Mouse (Mus musculus) retina, postnatal 7 days (tissue): Measurements from ENCODE around the gene Phtf2.
"Not testable (repeated sequence)": the region's sequence is repeated elsewhere in the genome, so short reads cannot be mapped to it uniquely, and the experiment has no call there.

Experiments used
- DNase-seq: peaks from one replicate; pipeline ENCODE4 v3.0.0-alpha.2; 2012; ENCODE audit warnings: low read depth, low spot score

Gene Phtf2

DNA sequence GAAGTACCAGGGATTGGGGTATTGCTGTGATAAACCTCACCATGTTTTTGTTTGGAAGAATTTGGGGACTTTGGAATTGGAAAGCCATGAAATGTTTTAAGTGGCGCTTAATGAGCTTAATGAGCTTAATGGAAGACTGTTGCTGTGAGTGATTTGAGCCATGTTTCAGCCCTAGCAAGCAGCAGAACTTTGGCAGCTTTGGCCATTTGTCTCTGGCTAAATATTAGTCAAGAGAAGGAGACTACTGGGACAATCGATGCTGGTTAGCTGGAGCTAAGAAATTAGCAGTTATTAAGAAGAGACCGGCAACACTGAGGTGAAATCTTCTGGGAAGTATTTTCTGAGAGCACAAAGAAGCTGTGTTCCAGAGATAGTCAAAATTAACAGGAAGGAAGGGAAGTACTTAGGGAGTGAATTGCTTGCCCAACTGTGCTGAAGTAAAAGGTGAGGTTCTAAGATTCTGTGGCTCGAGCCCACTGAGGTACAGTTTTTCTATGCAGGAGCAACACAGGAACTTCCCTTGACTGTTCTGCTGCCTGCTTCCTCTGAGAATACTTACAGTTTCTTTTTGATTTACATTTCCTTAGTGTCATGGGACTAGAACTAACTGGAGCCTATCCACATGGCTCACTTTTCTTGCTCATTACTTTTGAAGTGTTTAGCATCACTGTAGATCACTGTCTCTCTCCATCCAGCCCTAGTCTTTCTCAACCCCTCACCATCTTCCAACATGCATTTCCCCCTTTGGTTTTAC lies 17.5 kb downstream of the Phtf2 start:
- DNase-seq = no peak

DNA sequence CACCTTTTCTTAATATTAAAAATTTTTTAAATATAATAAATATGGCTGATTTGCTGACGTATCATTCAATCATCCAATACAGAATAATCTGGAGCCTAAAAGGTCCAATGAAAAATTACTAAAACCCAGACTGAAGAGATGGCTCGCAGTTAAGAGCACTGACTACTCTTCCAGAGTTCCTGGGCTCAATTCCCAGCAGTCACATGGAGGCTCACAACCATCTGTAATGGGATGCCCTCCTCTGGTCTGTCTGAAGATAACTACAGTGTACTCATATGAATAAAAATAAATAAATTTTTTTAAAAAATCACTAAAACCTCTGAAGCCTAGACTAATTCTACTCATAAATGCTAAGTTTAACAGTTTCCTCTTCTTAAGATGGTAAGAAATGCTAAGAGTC lies 20.0 kb downstream of the Phtf2 start:
- no peak for DNase-seq

DNA sequence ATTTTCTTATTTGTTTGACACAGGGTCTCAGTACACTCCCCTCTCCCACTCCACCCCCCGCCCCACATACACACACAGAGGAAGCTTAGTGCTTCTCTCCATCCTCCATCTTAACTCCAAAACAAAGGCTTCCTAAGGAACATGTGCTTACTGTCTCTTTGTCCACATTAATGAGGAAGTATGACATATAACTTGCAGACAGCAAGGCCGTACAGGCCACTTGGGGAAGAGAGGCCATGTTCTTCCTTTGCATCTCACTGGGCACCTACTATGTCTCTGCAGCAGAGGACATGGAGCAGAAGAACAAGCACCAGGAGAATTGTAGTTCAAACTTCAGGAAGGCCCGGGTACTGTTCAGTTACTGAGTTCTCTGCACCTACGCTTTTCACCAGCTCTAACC lies 21.4 kb downstream of the Phtf2 start:
- no peak for DNase-seq

DNA sequence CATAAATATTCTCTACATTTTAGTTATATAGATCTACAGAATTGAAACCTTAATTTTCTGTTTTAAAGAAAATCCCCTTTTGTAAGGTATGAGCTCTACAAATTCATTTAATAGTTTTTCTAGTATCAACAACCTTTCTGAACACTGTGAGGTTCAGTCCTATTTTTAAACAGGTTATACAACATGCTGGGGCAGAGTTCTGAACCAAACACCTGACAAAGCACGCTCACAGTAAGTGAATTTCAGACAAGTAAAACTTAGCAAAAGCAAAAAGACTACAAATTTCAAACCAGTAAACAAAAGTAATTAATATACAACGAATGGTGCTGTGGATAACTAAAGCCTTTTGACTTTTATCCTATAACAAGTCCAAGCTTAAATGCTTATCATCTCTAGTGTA lies 23.5 kb downstream of the Phtf2 start:
- DNase-seq = no peak

DNA sequence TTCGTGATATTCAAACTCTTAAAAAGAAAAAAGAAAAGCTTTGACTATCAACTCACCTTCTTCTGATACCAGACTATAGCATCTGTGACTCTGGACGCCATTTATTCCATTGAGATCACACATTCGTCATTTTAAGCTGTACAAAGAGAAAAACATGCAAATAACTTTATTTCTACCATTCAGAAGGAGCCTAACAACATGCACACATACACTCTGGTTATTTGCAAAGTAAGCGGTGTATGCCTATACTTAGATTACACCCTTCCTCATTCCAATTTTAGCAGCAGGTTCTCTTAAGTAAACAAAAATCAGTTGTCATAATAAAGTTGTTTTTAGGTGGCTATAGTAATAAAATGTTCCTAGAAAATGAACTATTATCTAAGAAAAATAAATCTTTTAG lies 26.9 kb downstream of the Phtf2 start:
- DNase-seq = no peak

DNA sequence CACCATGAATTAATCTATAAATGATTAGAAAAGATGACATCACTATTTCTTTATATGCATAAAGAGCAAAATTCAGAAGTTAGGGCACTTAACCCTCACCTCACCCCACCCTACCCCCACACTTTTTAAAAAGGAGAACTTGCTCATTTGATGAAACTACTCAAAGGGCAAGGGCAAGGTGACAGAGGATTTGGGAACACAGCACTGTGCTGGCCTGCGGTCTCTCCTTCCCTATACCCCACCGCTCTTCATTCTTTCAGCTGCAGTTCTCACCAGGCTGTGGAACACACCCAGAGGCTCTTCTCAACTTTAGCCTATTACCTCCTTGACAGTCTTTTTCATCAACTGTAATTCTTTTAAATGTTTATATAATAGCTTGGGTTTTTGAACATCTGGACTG lies 34.9 kb downstream of the Phtf2 start:
- DNase-seq = no peak

DNA sequence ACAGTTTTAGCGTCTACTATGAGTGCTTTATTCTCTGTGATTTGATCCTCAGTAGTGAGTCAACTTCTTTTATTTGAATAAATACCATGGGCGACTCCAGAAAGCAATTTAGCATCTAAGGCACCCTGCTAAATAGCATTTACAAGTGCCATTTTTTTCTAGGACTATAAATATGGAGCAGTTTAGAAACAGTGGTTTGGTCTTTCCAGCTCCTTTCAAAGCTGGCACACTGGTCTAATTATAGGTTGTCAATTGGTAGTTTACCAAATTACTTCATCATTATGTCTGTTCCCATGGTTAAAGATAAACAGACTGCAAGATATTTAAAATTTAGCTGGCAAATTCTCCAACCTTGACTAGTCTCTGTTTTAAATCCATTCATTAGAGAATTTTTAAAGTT lies 38.1 kb downstream of the Phtf2 start:
- no peak for DNase-seq

DNA sequence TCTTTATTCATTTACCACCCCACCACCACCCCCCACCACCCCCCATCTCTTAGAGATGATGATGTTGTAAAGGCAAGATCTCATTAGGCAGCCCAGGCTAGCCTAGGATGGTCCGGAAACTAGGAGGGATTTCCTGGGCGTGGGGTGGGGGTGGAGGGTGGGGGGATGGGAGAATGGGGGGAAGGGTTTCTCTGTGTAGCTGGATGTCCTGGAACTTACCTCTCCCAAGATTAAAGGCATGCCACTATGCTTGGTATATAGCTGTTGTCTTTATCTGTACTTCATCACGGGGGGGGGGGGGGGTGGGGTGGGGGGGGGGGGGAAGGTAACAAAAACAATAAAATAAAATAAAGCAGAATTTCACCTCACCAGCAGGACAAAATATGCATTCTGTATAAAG lies 38.5 kb downstream of the Phtf2 start:
- no peak for DNase-seq

DNA sequence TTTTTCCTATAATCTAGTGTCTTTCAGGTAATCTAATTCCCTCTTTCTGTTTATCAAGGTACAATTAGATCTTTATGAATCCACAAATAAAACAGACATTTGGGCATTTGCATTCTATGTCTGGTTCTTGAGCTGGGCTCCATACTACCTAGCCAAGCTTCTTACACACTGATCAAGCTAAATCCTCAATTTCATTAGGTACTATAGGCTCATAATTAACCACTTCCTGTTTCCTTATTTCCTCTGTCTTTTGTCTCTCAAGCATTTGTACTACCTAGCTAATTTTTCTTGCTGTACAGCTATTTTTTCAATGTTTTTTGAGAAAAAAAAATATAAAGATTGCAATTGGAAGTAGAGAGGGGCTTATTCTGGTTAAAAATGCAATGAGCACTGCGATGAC lies 44.8 kb downstream of the Phtf2 start:
- no peak for DNase-seq

DNA sequence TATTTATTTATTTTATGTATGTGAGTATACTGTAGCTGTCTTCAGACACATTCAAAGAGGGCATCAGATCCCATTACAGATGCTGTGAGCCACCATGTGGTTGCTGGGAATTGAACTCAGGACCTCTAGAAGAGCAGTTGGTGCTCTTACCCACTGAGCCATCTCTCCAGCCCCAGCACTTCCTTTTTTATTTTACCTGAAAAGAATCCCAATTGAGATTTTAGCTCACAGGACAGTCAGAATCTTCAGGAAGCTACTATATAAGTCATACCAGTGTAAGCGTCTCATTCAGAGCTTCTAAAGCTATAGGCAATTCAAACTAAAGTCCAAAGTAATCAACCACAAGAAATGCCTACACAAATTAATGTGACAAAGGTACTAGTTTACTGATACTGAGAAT lies 47.5 kb downstream of the Phtf2 start:
- DNase-seq = no peak

DNA sequence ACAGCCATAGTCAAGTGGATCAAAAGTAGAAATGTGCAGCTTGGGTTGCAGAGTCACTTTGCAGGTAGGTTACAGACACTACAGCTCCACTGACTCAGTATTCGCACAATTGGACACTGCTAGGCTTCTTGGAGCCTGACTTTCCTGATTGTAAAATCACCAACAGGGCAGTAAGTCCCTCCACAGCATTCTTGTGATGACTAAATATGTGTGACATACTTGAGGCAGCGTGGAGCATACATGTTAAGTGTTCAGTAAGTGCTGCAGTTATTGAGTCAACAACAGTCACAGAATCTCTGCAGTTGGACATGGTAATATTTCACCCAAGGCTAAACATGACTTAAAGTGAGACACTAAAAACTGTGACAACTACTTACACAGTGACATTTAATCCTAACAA lies 50.5 kb downstream of the Phtf2 start:
- DNase-seq = no peak

DNA sequence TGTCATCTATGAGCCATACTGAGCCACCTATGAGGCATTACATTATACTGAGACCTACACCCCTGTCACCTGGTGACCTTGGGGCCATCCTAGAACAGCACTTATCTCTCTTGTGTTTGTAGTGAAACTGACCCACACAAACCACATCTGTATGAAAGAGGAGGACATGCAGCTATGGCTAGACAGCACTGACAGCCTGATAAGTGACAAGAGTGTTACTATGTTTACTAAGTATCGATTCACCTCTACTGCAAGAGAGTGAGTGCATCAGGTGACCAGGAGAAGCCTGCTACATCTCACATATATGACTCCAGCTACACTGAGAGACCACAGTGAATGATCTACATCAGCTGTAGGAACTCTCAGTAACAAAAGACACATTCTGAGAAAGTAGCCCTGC lies 51.2 kb downstream of the Phtf2 start:
- no peak for DNase-seq

DNA sequence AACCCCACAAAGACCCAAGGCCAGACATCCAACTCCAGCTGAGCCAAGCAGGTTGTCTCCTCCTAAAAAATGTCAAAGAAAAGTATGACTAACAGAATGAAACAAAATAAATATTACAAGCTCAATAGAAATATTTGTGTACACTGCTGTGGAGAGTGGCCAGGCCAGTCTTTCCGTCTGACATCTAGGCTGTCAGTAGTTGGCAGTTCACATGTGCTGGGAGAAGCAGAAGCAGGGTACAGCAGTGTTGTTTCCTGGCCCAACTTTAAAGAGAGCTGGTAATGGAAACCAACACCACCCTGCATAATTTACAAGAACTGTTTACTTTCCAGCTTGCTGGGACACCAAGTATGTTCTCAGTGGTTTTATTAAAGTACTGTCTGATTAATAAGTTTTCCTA lies 60.3 kb downstream of the Phtf2 start:
- DNase-seq = no peak

DNA sequence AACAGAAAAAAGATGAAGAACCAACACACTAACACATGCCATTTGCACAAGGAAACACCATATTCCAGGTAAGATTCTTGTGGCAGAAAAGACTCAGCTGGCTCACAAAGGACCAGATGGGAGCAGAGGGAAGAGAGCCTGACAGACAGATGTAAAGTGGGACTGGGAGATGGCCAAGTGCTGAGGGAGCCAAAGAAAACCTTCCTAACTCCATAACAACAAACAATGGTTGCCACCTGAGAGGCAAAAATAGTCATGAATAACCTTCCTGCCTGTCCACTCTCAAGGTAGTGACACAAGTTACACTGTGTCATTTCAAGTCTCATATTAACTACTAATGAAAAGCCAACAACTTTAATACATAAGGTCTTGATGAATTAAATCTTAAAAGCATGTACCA lies 60.8 kb downstream of the Phtf2 start:
- DNase-seq = no peak

DNA sequence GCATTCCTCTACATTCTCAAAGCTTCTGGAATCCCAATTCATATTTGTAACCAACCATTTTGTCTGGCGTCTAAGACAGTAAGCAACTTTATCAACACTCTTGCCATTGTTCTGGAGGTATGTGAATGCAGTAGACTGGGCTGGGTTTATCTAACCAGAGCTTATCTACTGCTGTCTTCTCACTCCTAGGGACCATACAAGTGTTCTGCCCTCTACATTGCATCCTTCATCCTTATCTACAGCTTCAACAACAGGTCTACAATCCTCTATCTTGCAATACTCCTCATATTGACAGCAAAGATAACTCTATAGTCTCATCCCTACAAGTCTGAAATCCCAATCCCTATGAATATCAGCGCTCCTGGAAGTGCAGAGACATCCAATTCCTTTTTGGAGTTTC lies 66.8 kb downstream of the Phtf2 start:
- DNase-seq = no peak

DNA sequence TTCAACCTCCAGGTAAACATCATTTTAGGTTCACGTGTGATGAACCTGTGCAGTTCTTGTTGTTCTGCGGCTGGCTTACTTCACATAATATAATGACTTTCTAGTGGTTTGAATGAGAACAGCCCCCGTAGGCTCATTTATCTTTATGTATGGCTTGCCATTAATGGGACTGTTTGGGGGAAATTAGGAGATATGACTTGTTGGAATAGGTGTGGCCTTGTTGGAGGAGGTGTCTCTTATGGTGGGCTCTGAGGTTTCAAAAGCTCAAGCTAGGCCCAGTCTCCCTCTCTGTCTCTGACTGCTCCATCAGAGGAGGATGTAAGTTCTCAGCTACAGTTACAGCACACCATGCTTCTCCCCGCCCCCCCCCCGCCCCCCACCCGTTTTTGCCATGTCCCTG lies 71.5 kb downstream of the Phtf2 start:
- DNase-seq = no peak

DNA sequence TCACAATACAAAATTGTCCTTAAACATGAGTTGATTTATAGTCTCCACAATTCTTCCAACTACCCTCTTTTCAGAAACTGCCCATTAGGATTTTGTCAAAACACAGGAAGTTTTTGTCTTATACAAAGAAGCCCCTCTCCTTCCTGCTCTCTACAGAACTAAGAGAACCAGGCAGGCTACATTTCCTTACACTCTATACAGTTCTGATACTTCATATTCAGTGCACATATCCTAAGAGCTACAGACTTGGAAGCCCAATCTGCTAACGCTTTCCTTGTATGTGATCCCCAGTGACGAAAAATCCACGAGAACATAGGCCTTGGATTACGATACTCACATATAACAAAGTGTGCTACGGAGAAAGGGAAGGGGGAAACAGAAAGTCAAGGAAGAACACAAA lies 86.0 kb downstream of the Phtf2 start:
- no peak for DNase-seq

DNA sequence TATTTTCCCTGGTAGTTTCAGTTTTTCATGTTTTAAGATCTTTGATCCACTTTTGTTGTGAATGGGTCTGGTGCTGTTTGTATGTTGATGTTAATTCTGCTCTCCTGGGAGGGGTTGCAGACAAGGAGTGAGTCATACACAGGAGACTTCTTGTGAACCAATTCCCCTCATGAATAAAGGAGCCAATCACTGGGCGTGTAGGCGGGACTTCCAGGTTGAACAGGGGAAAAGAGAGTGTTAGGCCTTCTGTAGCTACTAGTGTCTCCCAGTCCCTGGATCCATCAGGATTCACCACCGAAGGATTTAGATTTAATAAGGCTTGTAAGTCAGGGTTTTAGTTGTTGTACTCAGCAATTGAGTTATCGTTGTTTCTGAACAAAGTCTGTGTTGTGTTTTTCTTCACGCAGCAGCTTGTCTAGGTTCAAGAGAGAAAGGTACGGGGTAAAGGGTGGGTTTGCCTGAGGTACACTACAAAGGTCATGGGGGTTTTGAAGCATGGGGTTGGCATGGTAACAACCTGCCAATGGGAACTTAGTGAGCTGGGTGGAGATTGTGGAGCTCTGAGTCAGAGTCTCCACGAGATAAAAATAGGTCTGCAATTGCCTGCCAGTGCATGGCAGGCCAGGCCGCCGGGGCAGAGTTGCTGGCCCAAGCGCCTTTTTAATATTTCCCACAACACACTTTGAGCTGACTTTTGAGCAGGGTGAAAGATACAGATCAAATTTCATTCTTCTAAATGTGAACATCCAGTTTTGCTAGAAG lies 90.0 kb downstream of the Phtf2 start:
- no peak for DNase-seq

DNA sequence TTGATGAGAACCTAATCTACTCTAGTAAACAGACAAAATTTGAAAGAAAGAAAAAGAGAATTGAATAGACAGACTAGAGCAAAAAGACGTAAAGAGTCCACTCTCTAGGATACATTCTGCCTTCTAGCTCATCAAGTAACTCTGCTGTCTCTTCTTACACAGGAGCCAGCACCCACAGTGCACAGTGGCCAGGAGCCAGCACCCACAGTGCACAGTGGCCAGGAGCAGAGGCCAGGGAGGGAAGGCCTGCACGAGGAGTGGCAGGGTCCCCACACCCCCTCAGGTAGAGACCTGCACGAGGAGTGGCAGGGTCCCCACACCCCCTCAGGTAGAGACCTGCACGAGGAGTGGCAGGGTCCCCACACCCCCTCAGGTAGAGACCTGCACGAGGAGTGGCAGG lies 95.5 kb downstream of the Phtf2 start:
- not testable (repeated sequence) for DNase-seq

DNA sequence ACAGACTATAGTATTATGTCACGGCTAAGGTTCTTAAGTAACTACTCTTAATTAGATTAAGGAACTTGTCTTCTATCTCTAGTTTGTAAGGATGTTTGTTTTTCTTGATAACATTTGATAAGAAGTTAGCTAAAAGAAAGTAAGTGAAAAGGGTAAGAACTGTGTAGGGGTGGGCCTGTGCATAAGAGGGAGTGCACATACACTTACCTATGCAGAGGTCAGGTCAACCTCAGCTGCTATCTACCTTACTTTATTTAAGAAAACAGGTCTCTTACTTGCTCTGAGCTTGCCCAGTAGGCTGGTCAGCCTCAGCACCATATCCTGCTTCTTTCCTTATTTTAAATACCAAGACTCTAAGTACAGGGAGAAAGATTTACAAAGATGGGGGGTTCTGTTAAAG lies 100.8 kb downstream of the Phtf2 start:
- no peak for DNase-seq

DNA sequence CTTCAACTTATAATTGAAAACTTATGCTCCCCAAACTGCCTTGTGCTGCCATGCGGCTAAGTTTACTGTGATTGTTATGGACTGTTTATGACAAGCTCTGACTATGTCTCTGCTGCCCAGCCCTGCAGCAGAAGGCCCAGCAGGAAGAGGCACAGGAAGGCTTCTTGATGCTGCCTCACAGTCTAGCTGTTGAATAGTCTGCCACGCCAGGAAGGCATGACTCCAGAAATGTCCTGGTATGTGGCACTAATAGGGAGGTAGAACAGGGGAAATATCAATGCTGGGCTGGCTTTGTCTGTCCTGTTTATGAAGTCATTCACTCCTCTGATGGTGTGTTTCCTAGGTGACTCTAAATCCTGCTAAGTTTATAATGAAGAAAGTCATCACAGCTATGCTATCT lies 102.7 kb downstream of the Phtf2 start:
- DNase-seq = no peak

DNA sequence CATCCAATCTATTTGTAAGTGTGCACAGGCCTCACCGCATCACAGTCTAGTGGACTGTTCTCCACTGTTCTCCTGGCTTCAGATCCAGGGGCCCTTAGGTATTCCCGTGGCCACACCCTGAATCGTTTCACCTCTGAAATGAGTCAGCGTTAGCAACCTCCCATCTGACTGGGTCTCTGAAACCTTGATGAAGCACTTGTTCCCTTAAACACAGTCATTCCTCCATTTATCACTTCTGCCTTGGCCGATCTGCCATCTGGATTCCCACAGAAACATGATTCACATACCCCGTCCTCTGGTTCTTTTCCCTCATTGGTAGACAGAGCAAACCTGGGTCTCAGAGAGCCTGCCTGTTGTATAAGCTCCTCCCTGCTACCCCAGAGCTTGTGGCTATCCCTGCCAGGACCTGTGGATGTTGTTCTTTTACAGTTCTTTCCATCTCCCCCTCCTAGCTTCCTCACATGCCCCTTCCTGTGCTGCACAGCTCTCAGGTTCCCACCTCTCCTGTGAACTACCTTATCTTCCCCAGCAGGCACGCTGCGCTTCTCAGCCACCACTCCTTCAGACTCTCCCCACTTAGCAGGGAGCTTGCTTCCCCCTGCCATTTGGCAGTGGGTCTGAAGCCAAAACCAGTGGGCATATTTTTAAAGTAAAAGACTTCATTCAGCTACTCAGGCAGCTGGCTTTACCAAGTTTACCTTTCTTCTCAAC lies 103.5 kb downstream of the Phtf2 start:
- no peak for DNase-seq

DNA sequence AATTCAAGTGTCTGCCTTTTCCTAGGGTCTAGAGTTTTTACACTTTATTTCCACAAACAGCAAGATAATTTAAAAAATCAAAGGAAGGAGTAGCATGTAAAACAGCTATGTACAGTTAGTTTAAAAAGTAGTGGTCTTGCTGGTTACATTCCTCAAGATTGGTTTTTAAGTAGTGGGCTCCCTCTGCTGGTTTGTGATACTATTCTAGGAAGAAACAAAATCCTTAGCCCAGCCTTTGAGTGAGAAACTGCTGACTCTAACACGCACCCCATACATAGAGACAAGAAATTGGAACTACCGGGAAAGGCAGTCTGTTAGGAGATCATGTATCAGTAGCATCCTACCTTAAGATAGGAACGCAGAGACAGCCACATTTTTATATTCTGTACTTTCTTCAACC lies 108.6 kb downstream of the Phtf2 start:
- DNase-seq = peak; percentile 34
